Mouse (Mus musculus) neural tube, embryonic 14.5 days (tissue): ENCODE results near the gene Vmn1r209. TPM values are rescaled to one million over a fixed set of nuclear protein-coding genes. Genes with fewer than 3 reads are reported as not detected.
"Not testable (repeated sequence)": the region's sequence is repeated elsewhere in the genome, so short reads cannot be mapped to it uniquely, and the experiment has no call there.

Experiments
- ATAC-seq: fragments of 200-750 bp; cut with Nextera tagmentation; 2 replicates; pipeline ENCODE4 v1.8.0; 2017; ENCODE audit warnings: low read depth, mild to moderate bottlenecking, moderate TSS enrichment, moderate library complexity
- H3K27ac ChIP-seq: fragments of 300-500 bp; sonication (generic); 2 replicates; pipeline ENCODE4 v1.5.1; 2014; ENCODE audit warnings: low read depth, mild to moderate bottlenecking, control low read depth, low read length, moderate library complexity, mixed read lengths
- H3K27me3 ChIP-seq: fragments of 300-500 bp; sonication (generic); 2 replicates; pipeline ENCODE4 v1.6.1; 2014; ENCODE audit warnings: low read length; ENCODE audit not compliant: control insufficient read depth, insufficient read depth
- H3K36me3 ChIP-seq: fragments of 300-500 bp; sonication (generic); 2 replicates; pipeline ENCODE4 v1.6.1; 2014; ENCODE audit warnings: low read length, mixed read lengths; ENCODE audit not compliant: control insufficient read depth, insufficient read depth
- H3K4me1 ChIP-seq: fragments of 300-500 bp; sonication (generic); 2 replicates; pipeline ENCODE4 v1.6.1; 2014; ENCODE audit warnings: low read length; ENCODE audit not compliant: control insufficient read depth, insufficient read depth
- H3K4me2 ChIP-seq: fragments of 300-500 bp; sonication (generic); 2 replicates; pipeline ENCODE4 v1.6.1; 2014; ENCODE audit warnings: mild to moderate bottlenecking, low read depth, low read length, control low read depth
- H3K4me3 ChIP-seq: fragments of 300-500 bp; sonication (generic); 2 replicates; pipeline ENCODE4 v1.5.1; 2014; ENCODE audit warnings: low read depth, low read length, control low read depth, mixed read lengths
- H3K9ac ChIP-seq: fragments of 300-500 bp; sonication (generic); replicated peaks from 2 replicates; pipeline ENCODE4 v1.6.1; 2014; ENCODE audit warnings: low read depth, mild to moderate bottlenecking, control low read depth, low read length, mixed read lengths
- H3K9me3 ChIP-seq: fragments of 300-500 bp; sonication (generic); 2 replicates; pipeline ENCODE4 v1.6.1; 2016; ENCODE audit warnings: low read length; ENCODE audit not compliant: control insufficient read depth
- WGBS: fragments of 180-500 bp; shearing (Covaris S2); extraction: QIAGEN DNeasy Blood & Tissue Kit; methylation state at CpG from one replicate; pipeline ENCODE4 v1.1.7; 2014; 5-methylcytosine and 5-hydroxymethylcytosine counted together
- polyA plus RNA-seq: library from polyadenylated mRNA; unstranded; fragments of >200 nt; fragmentation: Nextera tagmentation; extraction: Ambion mirVana; gene quantifications from 2 replicates; pipeline ENCODE4 v1.2.1, GENCODE M21; 2014

Vmn1r209 gene
- polyA plus RNA-seq, 1 experiment from 2014 or later = not detected

GRCm38 (mm10) chr13:22777300-22777699 lies 32.2 kb downstream of the Vmn1r209 start, which contains the start of gene Vmn1r208:
TSS of gene Vmn1r208 (minus strand) at chr13:22777400.
- H3K4me3 ChIP-seq, H3K9me3 ChIP-seq, H3K9ac ChIP-seq, ATAC-seq, H3K36me3 ChIP-seq, H3K4me2 ChIP-seq, H3K4me1 ChIP-seq, H3K27ac ChIP-seq, H3K27me3 ChIP-seq: not testable (repeated sequence)
- no CpG with 5 or more reads among the region's 7 CpGs for WGBS

GRCm38 (mm10) chr13:22771592-22771991 lies 37.9 kb downstream of the Vmn1r209 start:
- not testable (repeated sequence) for H3K9ac ChIP-seq, H3K4me2 ChIP-seq, H3K4me3 ChIP-seq, H3K4me1 ChIP-seq, H3K27me3 ChIP-seq, H3K36me3 ChIP-seq, ATAC-seq, H3K9me3 ChIP-seq, H3K27ac ChIP-seq
- WGBS = 100% methylated on average over 1 of the region's 2 CpGs

Other genes starting within 250 kb of the Vmn1r209 start
- gene Vmn1r205, start 216.7 kb downstream of the Vmn1r209 start, polyA plus RNA-seq = not detected in 2 replicates
- not detected in 2 replicates for gene Vmn1r206, start 185.4 kb downstream of the Vmn1r209 start, polyA plus RNA-seq
- not detected in 2 replicates for gene Vmn1r207-ps, start 80.1 kb downstream of the Vmn1r209 start, polyA plus RNA-seq
- not detected in 2 replicates for gene Vmn1r208, start 32.3 kb downstream of the Vmn1r209 start, polyA plus RNA-seq
- gene Vmn1r210, start 21.7 kb upstream of the Vmn1r209 start, polyA plus RNA-seq = not detected in 2 replicates
- not detected in 2 replicates for gene Vmn1r211, start 47.9 kb upstream of the Vmn1r209 start, polyA plus RNA-seq
- gene Vmn1r212, start 74.5 kb upstream of the Vmn1r209 start, polyA plus RNA-seq = not detected in 2 replicates
- not detected in 2 replicates for gene Vmn1r213, start 198.0 kb upstream of the Vmn1r209 start, polyA plus RNA-seq
- not detected in 2 replicates for gene Vmn1r214, start 220.7 kb upstream of the Vmn1r209 start, polyA plus RNA-seq